Mouse (Mus musculus) bone marrow, adult 2 months (tissue): ENCODE measurements around the gene Ap1m1.

Source experiments
- CTCF ChIP-seq: fragments of 200-500 bp; IDR thresholded peaks from 2 replicates; pipeline ENCODE4 v1.5.1; 2011; ENCODE audit warnings: low read length, control low read depth; ENCODE audit not compliant: control insufficient read depth, insufficient read depth
- POLR2A ChIP-seq: fragments of 200-500 bp; IDR thresholded peaks from 2 replicates; pipeline ENCODE4 v1.6.1; 2011; ENCODE audit warnings: low read depth, mild to moderate bottlenecking, control low read depth, low read length, borderline replicate concordance; ENCODE audit not compliant: control insufficient read depth

GRCm38 (mm10) chr8:72268356-72268755 lies 28.5 kb downstream of the Ap1m1 start:
- TF ChIP-seq POLR2A: peak; percentile 27; the same call in 1 of the 2 replicates
- no peak for TF ChIP-seq CTCF
